ENCODE assay signal across 18 mouse cellular contexts in genomic region chr9:83778317-83778960, GRCm38 (mm10). TPM values are rescaled to one million over a fixed set of nuclear protein-coding genes. Genes with fewer than 3 reads are reported as not detected.
"Had no signal": no experiment of that assay in that cellular context is flagged by ENCODE, and none has a peak within 500 bp of the region (broad histone marks: within the 10 kb centered on the region; RNA-seq: fewer than 3 reads in every experiment).

No protein-coding gene starts in this region.

- H3K27ac ChIP-seq: liver, embryonic 15.5 days; lung, embryonic 15.5 days; macrophage; midbrain, embryonic 13.5 days; midbrain, embryonic 15.5 days; neural tube, embryonic 12.5 days; stomach, embryonic 15.5 days had no signal

- H3K4me1 ChIP-seq: liver, embryonic 15.5 days; lung, embryonic 15.5 days; megakaryocyte, embryonic 14.5 days; midbrain, embryonic 13.5 days; midbrain, embryonic 15.5 days; neural tube, embryonic 12.5 days; stomach, embryonic 15.5 days had no signal

- H3K9ac ChIP-seq: liver, embryonic 15.5 days; liver, postnatal 0 days; lung, embryonic 15.5 days; midbrain, embryonic 13.5 days; midbrain, embryonic 15.5 days; neural tube, embryonic 12.5 days; stomach, embryonic 15.5 days had no signal

- H3K9me3 ChIP-seq: liver, embryonic 15.5 days; lung, embryonic 15.5 days; midbrain, embryonic 15.5 days; neural tube, embryonic 12.5 days; stomach, embryonic 15.5 days had no signal

- H3K36me3 ChIP-seq: liver, embryonic 15.5 days; lung, embryonic 15.5 days; stomach, embryonic 15.5 days had no signal

- H3K4me2 ChIP-seq: liver, embryonic 15.5 days; lung, embryonic 15.5 days; midbrain, embryonic 11.5 days; midbrain, embryonic 13.5 days; midbrain, embryonic 15.5 days; neural tube, embryonic 12.5 days; stomach, embryonic 15.5 days had no signal

- DNase-seq: liver, postnatal 0 days; lung, adult 2 months; lung, postnatal 10 days; lung, postnatal 36 days; right cerebral cortex, postnatal 14 days; thymus, adult 2 months; thymus, postnatal 25 days; thymus, postnatal 4 days had no signal

- H3K27me3 ChIP-seq: liver, embryonic 15.5 days; lung, embryonic 15.5 days; megakaryocyte, embryonic 14.5 days; midbrain, embryonic 13.5 days; midbrain, embryonic 15.5 days; neural tube, embryonic 12.5 days; stomach, embryonic 15.5 days had no signal

- ATAC-seq: liver, postnatal 0 days; midbrain, embryonic 13.5 days; midbrain, embryonic 15.5 days had no signal

- H3K4me3 ChIP-seq: liver, embryonic 15.5 days; lung, embryonic 15.5 days; megakaryocyte, embryonic 14.5 days; midbrain, embryonic 13.5 days; midbrain, embryonic 15.5 days; neural tube, embryonic 12.5 days; stomach, embryonic 15.5 days had no signal

RNA-seq across cellular contexts. Expression of gene Elovl4, which starts 27.6 kb away (rescaled TPM):
- polyA plus RNA-seq: macrophage; spleen, adult 2 months had no signal
